Mouse (Mus musculus): ENCODE measurements around the gene D5Ertd579e.

DNA sequence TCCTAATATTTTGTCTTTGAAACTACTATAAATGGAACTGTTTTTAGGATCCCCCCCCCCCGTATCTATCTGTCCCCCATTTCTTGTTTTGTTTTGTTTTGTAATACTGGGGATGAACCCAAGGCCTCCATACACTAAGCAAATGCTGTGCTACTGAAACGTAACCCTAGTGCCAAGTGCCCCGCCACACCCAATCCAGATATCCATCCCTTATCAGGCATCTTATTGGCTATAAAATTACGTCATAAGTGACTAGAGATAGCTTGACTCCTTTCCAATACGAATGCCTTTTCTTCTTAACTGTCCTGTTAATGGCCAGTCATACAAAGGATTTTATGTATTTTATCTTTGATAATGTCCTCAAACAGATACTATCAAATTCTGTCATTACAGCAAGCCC, 28.7 kb downstream of the D5Ertd579e start:
- TF ChIP-seq CTCF (IDR thresholded peaks at IDR 0.05; ENCODE audit: control insufficient read depth, insufficient read depth, low read length) (no peak), POLR2A (IDR thresholded peaks at IDR 0.05; ENCODE audit: borderline replicate concordance, control insufficient read depth, low read depth, low read length) (no peak)

All from bone marrow, adult 2 months (tissue).